Mouse (Mus musculus) forebrain, embryonic 14.5 days (tissue): Measurements from ENCODE around the gene Chn1. TPM values are rescaled to one million over a fixed set of nuclear protein-coding genes. Genes with fewer than 3 reads are reported as not detected.
A peak's percentile ranks its signal among the peaks of the same experiment; 100 is the strongest.

Source experiments
- ATAC-seq: fragments of 200-750 bp; cut with Nextera tagmentation; 2 replicates; pipeline ENCODE4 v1.8.0; 2017; ENCODE audit warnings: mild to moderate bottlenecking, moderate library complexity
- DNase-seq: peaks from one replicate; pipeline ENCODE4 v3.0.0-alpha.2; 2015; ENCODE audit warnings: low spot score
- H3K27ac ChIP-seq: fragments of 300-500 bp; sonication (generic); 2 replicates; pipeline ENCODE4 v1.5.1; 2014; ENCODE audit warnings: low read depth, mild to moderate bottlenecking, control low read depth, low read length, moderate library complexity
- H3K27me3 ChIP-seq: fragments of 300-500 bp; sonication (generic); replicated peaks from 2 replicates; pipeline ENCODE4 v1.6.1; 2014; ENCODE audit warnings: low read length, control low read depth, mixed read lengths; ENCODE audit not compliant: control insufficient read depth, insufficient read depth
- H3K36me3 ChIP-seq: fragments of 300-500 bp; sonication (generic); 2 replicates; pipeline ENCODE4 v1.6.1; 2014; ENCODE audit warnings: low read length, control low read depth; ENCODE audit not compliant: control insufficient read depth, insufficient read depth
- H3K4me1 ChIP-seq: fragments of 300-500 bp; sonication (generic); 2 replicates; pipeline ENCODE4 v1.6.1; 2014; ENCODE audit warnings: antibody characterized with exemption, low read length, control low read depth; ENCODE audit not compliant: control insufficient read depth, insufficient read depth
- H3K4me2 ChIP-seq: fragments of 300-500 bp; sonication (generic); 2 replicates; pipeline ENCODE4 v1.6.1; 2014; ENCODE audit warnings: mild to moderate bottlenecking, control low read depth, low read length
- H3K4me3 ChIP-seq: fragments of 300-500 bp; sonication (generic); 2 replicates; pipeline ENCODE4 v1.5.1; 2014; ENCODE audit warnings: low read depth, low read length, control low read depth
- H3K9ac ChIP-seq: fragments of 300-500 bp; sonication (generic); 2 replicates; pipeline ENCODE4 v1.6.1; 2014; ENCODE audit warnings: mild to moderate bottlenecking, low read length, control low read depth, moderate library complexity
- H3K9me3 ChIP-seq: fragments of 300-500 bp; sonication (generic); replicated peaks from 2 replicates; pipeline ENCODE4 v1.6.1; 2016; ENCODE audit warnings: low read length, control low read depth, mixed read lengths; ENCODE audit not compliant: control insufficient read depth
- WGBS: fragments of 180-500 bp; shearing (Covaris S2); extraction: QIAGEN DNeasy Blood & Tissue Kit; methylation state at CpG from one replicate; pipeline ENCODE4 v1.1.7; 2014; 5-methylcytosine and 5-hydroxymethylcytosine counted together
- polyA plus RNA-seq: library from polyadenylated mRNA; unstranded; fragments of >200 nt; fragmentation: Nextera tagmentation; extraction: Ambion mirVana; gene quantifications from 2 replicates; pipeline ENCODE4 v1.2.1, GENCODE M21; 2014

Chn1 gene
- polyA plus RNA-seq, 1 experiment from 2014 or later = 93.5 TPM

DNA sequence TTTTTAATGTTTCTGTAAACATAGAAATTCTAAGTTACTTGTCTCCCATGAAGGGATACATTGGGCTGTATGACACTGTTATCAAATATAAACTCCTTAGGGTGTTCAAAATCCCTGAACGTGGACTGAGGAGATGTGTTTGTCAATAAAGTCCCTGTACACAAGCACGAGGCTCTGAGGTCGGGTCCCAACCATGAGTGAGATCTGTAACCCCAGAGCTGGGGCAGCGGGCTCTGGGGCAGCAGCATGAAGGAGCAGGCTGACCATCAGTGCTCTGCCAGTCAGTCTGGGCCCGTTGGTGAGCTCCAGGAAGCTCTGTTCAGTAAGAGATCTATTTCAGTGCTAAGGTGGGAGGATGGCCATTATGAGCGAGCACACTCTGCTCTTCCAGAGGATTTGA, 13.2 kb upstream of the Chn1 start:
- WGBS = 79% methylated on average over 6 of the region's 6 CpGs
- no peak overlapping the region for H3K27ac ChIP-seq

DNA sequence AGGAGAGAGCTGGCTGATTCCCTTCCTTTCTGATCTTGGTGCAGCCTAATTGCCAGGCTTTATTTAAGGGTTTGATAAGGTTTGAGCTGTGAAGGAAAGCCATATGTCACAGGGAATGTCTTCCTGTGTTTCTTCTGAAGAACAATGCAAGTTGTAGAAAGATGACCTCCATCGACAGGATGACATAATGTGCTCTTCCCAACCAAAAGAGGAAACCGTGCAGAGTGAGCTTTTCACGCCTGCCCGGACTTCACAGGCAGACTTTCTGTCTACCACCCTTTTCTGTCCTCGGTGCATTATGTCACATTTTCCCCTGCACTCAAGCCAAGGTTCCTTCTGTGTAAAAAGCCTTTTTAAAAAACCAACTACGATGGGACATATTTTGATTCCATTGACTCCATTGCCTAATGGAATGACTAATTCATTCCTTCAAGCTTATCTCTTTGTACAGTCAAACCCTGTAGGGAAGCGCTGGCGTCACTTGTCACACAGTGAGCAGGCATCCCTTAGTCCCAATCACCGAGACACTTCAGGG, 7.3 kb upstream of the Chn1 start:
- ATAC-seq (no peak), DNase-seq (peak; percentile 39)
- WGBS = 37% methylated on average over 9 of the region's 9 CpGs
- Histone ChIP-seq H3K9me3 (no peaks in the 10 kb centered on the region), H3K36me3 (no peaks in the 10 kb centered on the region), H3K4me1 (peaks cover 31% of the 10 kb centered on the region), H3K4me3 (no peak overlapping the region), H3K27me3 (no peaks in the 10 kb centered on the region), H3K27ac (no peak overlapping the region), H3K4me2 (no peak overlapping the region), H3K9ac (no peak overlapping the region)

More for the DNA sequence above, 13.2 kb upstream of the Chn1 start:
- Histone ChIP-seq H3K27me3 (no peaks in the 10 kb centered on the region), H3K36me3 (no peaks in the 10 kb centered on the region), H3K4me1 (no peaks in the 10 kb centered on the region), H3K9ac (no peak overlapping the region), H3K4me2 (no peak overlapping the region), H3K9me3 (no peaks in the 10 kb centered on the region), H3K4me3 (no peak overlapping the region)
- ATAC-seq (no peak), DNase-seq (no peak)

DNA sequence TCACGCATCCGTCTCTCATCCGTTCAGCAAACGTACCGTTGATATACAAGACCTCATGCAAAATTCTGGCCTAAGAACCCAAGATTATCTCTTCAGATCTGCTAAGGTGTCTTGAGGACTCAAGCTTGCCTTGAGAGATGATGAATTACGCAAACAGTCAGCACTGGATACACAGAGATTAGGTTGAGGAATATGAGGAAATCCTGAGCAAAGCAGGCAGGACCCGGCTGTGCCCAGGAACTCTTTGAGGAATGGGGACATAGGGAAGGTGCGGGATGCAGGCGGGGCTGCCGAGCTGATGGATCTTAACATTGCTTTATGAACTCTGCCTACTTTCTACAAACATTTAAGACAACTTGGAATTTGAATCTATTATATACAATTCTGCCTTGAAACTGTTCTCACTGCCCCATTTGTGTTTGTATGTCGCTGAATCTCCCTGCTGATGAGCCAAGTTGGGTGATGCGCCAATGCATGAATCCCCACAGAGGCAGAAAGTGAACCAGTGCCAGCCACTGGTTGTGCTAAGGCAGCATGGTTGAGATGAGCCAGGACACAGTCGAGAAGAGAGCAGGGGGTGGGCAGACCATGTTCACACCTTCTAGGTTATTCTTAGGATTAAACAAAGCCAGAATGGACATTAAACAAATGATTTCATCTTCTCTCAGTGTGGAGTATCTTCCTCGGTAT, 5.3 kb upstream of the Chn1 start:
- peak overlapping the region; percentile 49; the same call in 1 of the 2 replicates for H3K27ac ChIP-seq
- peaks cover 37% of the 10 kb centered on the region for H3K4me1 ChIP-seq
- WGBS = 52% methylated on average over 14 of the region's 14 CpGs
- no peaks in the 10 kb centered on the region for H3K36me3 ChIP-seq
- H3K4me3 ChIP-seq = no peak overlapping the region
- H3K4me2 ChIP-seq = peak overlapping the region; percentile 29; the same call in 1 of the 2 replicates
- H3K9me3 ChIP-seq = no peaks in the 10 kb centered on the region
- no peak for ATAC-seq
- H3K9ac ChIP-seq = no peak overlapping the region
- no peaks in the 10 kb centered on the region for H3K27me3 ChIP-seq
- peak; percentile 64 for DNase-seq

DNA sequence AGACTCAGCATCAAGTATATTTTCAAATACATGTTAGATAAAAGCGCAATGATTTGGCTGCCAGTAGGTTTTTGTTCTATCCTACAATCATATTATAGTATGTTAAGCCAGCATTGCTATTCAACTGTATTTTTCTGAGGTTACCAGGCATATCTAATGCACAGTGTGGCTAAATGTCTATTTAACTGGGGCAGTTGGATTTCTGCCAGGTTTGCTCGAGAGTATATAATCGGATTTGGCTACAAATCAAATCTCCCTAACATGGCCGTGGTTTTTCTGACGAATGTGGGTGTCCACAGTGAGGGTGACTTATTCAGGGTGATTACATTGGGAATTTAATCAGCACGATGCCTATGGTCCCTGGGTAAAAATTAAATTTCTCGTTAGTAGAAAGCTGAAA, 4.7 kb upstream of the Chn1 start:
- H3K9ac ChIP-seq = no peak overlapping the region
- 0 out of 2 replicates have a peak overlapping the region, but pooled peaks have one; percentile 49 for H3K27ac ChIP-seq
- H3K4me3 ChIP-seq = no peak overlapping the region
- peaks cover 37% of the 10 kb centered on the region for H3K4me1 ChIP-seq
- no peaks in the 10 kb centered on the region for H3K27me3 ChIP-seq
- WGBS = 13% methylated on average over 7 of the region's 7 CpGs
- no peaks in the 10 kb centered on the region for H3K36me3 ChIP-seq
- ATAC-seq (no peak), DNase-seq (peak; percentile 92)
- H3K9me3 ChIP-seq = no peaks in the 10 kb centered on the region
- H3K4me2 ChIP-seq = peak overlapping the region; percentile 29; the same call in 1 of the 2 replicates

DNA sequence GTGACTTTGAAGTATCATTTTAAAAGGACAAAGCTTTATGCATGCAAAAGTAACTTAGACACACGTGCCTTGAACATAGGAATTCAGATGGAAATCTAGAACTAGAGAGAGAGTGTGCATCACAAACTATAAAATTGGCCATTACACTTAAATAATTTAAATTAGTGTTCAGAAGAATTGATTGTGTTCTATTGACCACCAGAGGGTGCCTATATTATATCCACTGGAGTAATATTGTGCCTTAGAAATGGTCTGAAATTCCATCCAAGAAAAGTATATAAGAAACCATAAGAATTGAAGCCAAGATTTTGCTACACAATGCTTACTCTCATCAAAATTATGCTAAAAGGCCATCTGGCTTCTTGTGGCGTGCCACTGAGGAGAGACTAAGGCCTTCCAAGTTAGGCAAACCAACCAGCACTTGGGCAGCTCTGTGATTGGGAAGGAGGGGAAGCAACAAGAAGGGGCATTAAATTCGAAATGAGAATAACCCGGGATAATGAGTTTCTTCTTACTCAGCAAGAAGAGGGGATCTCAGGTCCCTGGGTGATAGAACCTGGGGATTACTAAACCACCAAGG, 4.0 kb upstream of the Chn1 start:
- Histone ChIP-seq H3K9ac (no peak overlapping the region), H3K27me3 (no peaks in the 10 kb centered on the region), H3K4me2 (peak overlapping the region; percentile 29), H3K36me3 (no peaks in the 10 kb centered on the region), H3K9me3 (no peaks in the 10 kb centered on the region), H3K27ac (peak overlapping the region; percentile 48; the same call in 1 of the 2 replicates), H3K4me1 (peaks cover 37% of the 10 kb centered on the region), H3K4me3 (no peak overlapping the region)
- peak; percentile 16; the same call in 1 of the 2 replicates for ATAC-seq
- peak; percentile 78 for DNase-seq
- 31% methylated on average over 4 of the region's 4 CpGs for WGBS

DNA sequence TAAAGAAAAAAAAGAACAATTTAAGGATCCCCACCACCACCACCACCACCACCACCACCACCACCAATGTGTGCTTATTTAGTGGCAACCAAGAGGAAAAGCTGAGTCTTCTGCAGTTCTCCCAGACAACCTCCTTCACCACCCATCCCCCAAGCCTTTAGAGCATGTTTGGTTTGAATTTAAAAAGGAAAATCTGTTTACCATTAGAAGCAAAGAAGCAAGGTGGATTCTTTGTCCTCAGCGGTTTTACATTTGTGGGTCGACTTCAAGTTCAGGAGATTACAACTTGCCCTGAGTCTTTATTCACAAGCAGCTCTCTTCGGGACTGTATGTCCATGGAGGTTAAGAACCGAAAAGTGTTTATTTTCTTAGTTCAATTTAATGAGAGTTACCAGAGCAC, 1.8 kb upstream of the Chn1 start:
- Histone ChIP-seq H3K27me3 (no peaks in the 10 kb centered on the region), H3K4me3 (no peak overlapping the region), H3K4me1 (peaks cover 45% of the 10 kb centered on the region), H3K4me2 (peak overlapping the region; percentile 66; the same call in 1 of the 2 replicates), H3K27ac (no peak overlapping the region; the same call in 1 of the 2 replicates), H3K36me3 (no peaks in the 10 kb centered on the region), H3K9me3 (no peaks in the 10 kb centered on the region), H3K9ac (0 out of 2 replicates have a peak overlapping the region, but pooled peaks have one; percentile 17)
- WGBS = 38% methylated on average over 4 of the region's 4 CpGs
- no peak for DNase-seq
- no peak for ATAC-seq

DNA sequence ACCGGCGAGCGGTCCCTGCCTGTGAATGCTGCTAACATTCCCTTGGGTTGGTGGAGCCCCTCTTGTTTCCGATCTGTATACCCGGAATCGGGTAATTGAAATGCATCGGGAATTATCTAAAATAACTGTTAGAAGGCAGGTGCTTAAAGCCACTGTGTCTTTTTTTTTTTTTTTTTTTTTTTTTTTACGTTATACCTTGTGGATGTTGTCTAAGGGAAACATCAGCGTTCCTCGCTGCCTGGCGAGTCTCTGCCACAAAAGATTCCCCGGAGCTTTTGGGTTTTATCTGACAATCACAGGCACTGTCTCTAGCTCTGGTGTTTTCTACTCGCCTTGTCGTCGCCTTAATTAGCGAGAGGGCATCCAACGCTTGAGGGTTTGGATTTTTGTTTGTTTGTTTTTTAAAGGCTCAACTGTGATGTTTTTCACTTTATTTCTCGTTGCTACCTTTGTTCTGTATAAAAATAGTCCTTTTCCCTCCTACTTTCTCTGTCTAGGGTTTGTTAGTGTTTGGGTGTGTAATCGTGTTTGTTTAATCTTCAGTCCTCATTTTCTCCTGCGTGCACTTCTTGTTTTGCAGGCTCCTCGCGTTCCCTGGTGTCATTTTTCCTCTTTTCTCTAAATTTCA, 651 bp upstream of the Chn1 start:
- Histone ChIP-seq H3K9me3 (no peaks in the 10 kb centered on the region), H3K4me1 (peaks cover 43% of the 10 kb centered on the region), H3K9ac (peak overlapping the region; percentile 87), H3K27ac (peak overlapping the region; percentile 91), H3K4me2 (peak overlapping the region; percentile 66), H3K36me3 (no peaks in the 10 kb centered on the region), H3K27me3 (no peaks in the 10 kb centered on the region), H3K4me3 (peak overlapping the region; percentile 84)
- ATAC-seq = peak; percentile 12
- no peak for DNase-seq
- under 1% methylated on average over 22 of the region's 22 CpGs for WGBS

DNA sequence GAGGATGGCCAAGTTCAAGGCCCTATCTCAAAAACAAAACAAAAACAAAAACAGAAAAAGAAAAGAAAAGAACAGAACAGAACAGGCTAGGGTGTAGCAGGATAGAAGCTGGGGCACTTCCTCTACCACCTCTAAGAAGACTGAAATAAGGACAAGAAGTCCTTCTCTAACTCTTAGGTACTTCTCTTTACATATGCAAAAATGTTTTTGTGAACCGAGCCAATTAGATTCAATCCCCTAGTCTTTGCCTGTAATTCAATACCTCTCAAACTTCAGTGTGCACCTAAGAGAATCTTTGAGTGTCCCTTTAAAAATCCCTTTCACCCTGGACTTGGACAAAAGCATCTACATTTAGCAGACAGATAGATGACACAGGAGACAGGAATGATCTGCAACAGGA, 2.2 kb downstream of the Chn1 start:
- Histone ChIP-seq H3K9me3 (no peaks in the 10 kb centered on the region), H3K4me3 (peak overlapping the region; percentile 84), H3K4me1 (peaks cover 22% of the 10 kb centered on the region), H3K36me3 (no peaks in the 10 kb centered on the region), H3K9ac (peak overlapping the region; percentile 35), H3K27me3 (no peaks in the 10 kb centered on the region), H3K4me2 (peak overlapping the region; percentile 66), H3K27ac (no peak overlapping the region)
- DNase-seq = no peak
- ATAC-seq = no peak
- 7% methylated on average over 1 of the region's 1 CpGs for WGBS
